Mouse (Mus musculus) right cerebral cortex, postnatal 25 days (tissue): ENCODE results near the gene Hoxb9.

ENCODE experiments used
- DNase-seq: peaks from one replicate; pipeline ENCODE4 v3.0.0; 2022

The Hoxb9 gene

GRCm38 (mm10) chr11:96270996-96271540, at the start of gene Hoxb9:
Gene Hoxb9 (plus strand): TSS chr11:96271457.
- no peak for DNase-seq

- DNase-seq, result no peak
Observed at GRCm38 (mm10) chr11:96223813-96224212, 47.4 kb upstream of the Hoxb9 start.

- no peak for DNase-seq
Observed at GRCm38 (mm10) chr11:96227676-96228075, 43.6 kb upstream of the Hoxb9 start.

GRCm38 (mm10) chr11:96234906-96235305, 36.4 kb upstream of the Hoxb9 start:
- DNase-seq, result no peak

GRCm38 (mm10) chr11:96240211-96240610, 31.0 kb upstream of the Hoxb9 start:
- DNase-seq, result no peak

- no peak for DNase-seq
Observed at GRCm38 (mm10) chr11:96250901-96251300, 20.4 kb upstream of the Hoxb9 start.

GRCm38 (mm10) chr11:96251480-96252031, 19.7 kb upstream of the Hoxb9 start:
- no peak for DNase-seq

GRCm38 (mm10) chr11:96252541-96253120, 18.6 kb upstream of the Hoxb9 start:
- no peak for DNase-seq

GRCm38 (mm10) chr11:96254221-96254620, 17.0 kb upstream of the Hoxb9 start:
- no peak for DNase-seq

GRCm38 (mm10) chr11:96255111-96255995, 15.9 kb upstream of the Hoxb9 start:
- DNase-seq, result no peak

GRCm38 (mm10) chr11:96255996-96256445, 15.2 kb upstream of the Hoxb9 start:
- DNase-seq, result no peak

- no peak for DNase-seq
Observed at GRCm38 (mm10) chr11:96257141-96257540, 14.1 kb upstream of the Hoxb9 start.

- no peak for DNase-seq
Observed at GRCm38 (mm10) chr11:96259038-96259437, 12.2 kb upstream of the Hoxb9 start.

GRCm38 (mm10) chr11:96259511-96259910, 11.7 kb upstream of the Hoxb9 start:
- no peak for DNase-seq

GRCm38 (mm10) chr11:96260310-96260970, 10.8 kb upstream of the Hoxb9 start:
- DNase-seq, result no peak

GRCm38 (mm10) chr11:96261323-96261890, 9.8 kb upstream of the Hoxb9 start:
- DNase-seq, result no peak

GRCm38 (mm10) chr11:96262262-96262830, 8.9 kb upstream of the Hoxb9 start:
- no peak for DNase-seq

- DNase-seq, result no peak
Observed at GRCm38 (mm10) chr11:96263636-96264389, 7.4 kb upstream of the Hoxb9 start.

- no peak for DNase-seq
Observed at GRCm38 (mm10) chr11:96264390-96265020, 6.8 kb upstream of the Hoxb9 start.

GRCm38 (mm10) chr11:96265954-96266353, 5.3 kb upstream of the Hoxb9 start:
- no peak for DNase-seq
